Mouse (Mus musculus): ENCODE measurements around the gene 1700034I23Rik.
"Not testable (repeated sequence)": the region's sequence is repeated elsewhere in the genome, so short reads cannot be mapped to it uniquely, and the experiment has no call there.

The 1700034I23Rik gene

GRCm38 (mm10) chr3:40902443-40902842 is at the start of gene 1700034I23Rik:
Gene 1700034I23Rik (minus strand): TSS chr3:40902543.
- DNase-seq (ENCODE audit: low spot score in 2 of 2): not testable (repeated sequence)

- DNase-seq (ENCODE audit: low spot score in 2 of 2): no peak
Measured at GRCm38 (mm10) chr3:40951365-40951764, 49.0 kb upstream of the 1700034I23Rik start.

GRCm38 (mm10) chr3:40950601-40951201 is 48.4 kb upstream of the 1700034I23Rik start:
- peak in 1 of 2 experiments; percentile 39 for DNase-seq (ENCODE audit: low spot score in 2 of 2)

- peak; percentile 29 to 42 for DNase-seq (ENCODE audit: low spot score in 2 of 2)
Measured at GRCm38 (mm10) chr3:40949903-40950600, 47.7 kb upstream of the 1700034I23Rik start.

- peak; percentile 99 for DNase-seq (ENCODE audit: low spot score in 2 of 2)
Measured at GRCm38 (mm10) chr3:40949170-40949902, 47.0 kb upstream of the 1700034I23Rik start, which contains the start of gene Larp1b. Gene Larp1b (plus strand): TSS chr3:40949828.

- DNase-seq (ENCODE audit: low spot score in 2 of 2): no peak
Measured at GRCm38 (mm10) chr3:40939019-40939418, 36.7 kb upstream of the 1700034I23Rik start.

GRCm38 (mm10) chr3:40938592-40938991 is 36.2 kb upstream of the 1700034I23Rik start:
- DNase-seq (ENCODE audit: low spot score in 2 of 2): no peak

- DNase-seq (ENCODE audit: low spot score in 2 of 2): no peak
Measured at GRCm38 (mm10) chr3:40938189-40938588, 35.8 kb upstream of the 1700034I23Rik start.

- peak in 1 of 2 experiments; percentile 24 for DNase-seq (ENCODE audit: low spot score in 2 of 2)
Measured at GRCm38 (mm10) chr3:40894336-40894735, 8.0 kb downstream of the 1700034I23Rik start.

- DNase-seq (ENCODE audit: low spot score in 2 of 2): peak; percentile 97 to 99
Measured at GRCm38 (mm10) chr3:40893816-40894258, 8.5 kb downstream of the 1700034I23Rik start.

- DNase-seq (ENCODE audit: low spot score in 2 of 2): not testable (repeated sequence)
Measured at GRCm38 (mm10) chr3:40853123-40853738, 49.1 kb downstream of the 1700034I23Rik start.

Data from frontal cortex, postnatal 36 days (tissue).